Mouse (Mus musculus): ENCODE measurements around the gene Tbc1d9b. TPM values are rescaled to one million over a fixed set of nuclear protein-coding genes. Genes with fewer than 3 reads are reported as not detected.
"Not testable (repeated sequence)": the region's sequence is repeated elsewhere in the genome, so short reads cannot be mapped to it uniquely, and the experiment has no call there.

Tbc1d9b gene
- 100 to 1,000 TPM; 103 to 106 TPM for total RNA-seq (2021)

- peak; percentile 89 for DNase-seq (ENCODE audit: extremely low spot score in 1 of 2, low spot score in 1 of 2)
Measured at GRCm38 (mm10) chr11:50130811-50131766, at the start of gene Tbc1d9b. Gene Tbc1d9b, plus strand, starts transcription at chr11:50131396.

DNA sequence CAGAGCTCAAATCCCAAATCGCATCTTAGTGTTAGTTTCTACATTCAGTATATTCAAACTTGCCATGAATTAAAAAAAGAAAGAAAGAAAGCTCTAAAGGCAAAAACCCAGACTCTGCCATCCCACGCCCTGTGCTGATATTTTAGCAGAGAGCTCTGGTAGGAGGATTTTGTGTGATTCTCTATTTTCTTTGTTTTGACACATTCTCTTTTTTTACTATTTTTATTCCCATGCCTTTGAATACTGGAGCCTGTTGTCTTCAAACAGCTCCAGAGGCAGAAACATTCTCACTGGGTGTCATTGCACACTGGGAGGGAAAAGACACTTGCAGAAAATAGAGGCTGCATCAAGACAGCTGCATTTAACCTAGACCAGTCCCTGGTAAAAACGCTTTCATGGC is 45.0 kb upstream of the Tbc1d9b start:
- DNase-seq (ENCODE audit: extremely low spot score in 1 of 2, low spot score in 1 of 2), result no peak

DNA sequence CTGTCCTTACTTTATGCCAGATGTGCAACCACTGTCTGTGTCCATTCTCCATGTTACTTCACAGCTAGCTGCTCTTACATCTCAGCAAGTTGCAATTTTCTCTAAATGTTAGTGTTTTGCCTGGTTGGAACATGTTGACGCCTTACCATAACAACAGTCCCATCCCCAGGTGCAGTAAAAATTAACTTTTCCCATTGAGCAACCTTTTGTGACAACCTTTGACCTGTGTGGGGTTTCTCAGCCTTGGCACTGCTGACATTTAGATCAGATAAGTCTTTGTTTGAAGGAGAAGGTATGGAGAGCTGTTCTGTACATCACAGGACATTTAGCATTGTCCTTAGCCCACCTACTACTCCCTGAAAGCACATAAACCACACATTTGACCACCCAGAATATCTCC is 41.4 kb upstream of the Tbc1d9b start:
- DNase-seq (ENCODE audit: extremely low spot score in 1 of 2, low spot score in 1 of 2), result no peak

DNA sequence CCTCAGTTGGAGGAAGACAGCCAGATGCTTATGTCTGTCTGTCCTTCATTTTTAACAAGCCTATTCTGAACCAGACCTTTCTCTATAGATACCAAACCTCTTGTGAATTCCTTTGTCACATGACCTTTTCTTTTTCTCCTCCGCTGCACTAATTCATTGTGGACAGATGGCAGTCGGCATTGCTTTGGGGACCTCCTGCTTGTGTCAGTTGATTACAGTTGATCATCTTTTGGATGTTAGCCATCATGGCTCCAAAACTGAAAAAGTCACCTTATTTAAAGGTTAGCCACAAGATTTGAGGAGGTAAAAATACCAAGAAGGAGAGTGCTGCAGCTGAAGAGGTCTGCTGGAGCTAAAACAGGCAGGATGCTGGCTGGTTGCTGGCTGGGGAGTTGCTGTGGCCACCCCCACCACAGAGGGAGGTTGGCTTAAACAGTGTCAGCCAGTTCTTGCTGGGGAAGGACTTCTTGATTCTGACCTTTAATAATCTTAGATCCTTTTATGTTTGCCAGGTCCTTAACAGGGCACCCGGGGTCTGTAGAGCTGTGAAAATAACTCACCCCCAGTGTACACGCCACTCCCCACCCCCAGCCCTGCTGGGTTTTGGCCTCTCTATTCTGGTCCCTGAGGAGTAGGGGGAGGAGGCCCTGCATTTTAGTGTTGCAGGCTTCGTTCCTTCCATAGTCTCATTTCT is 40.1 kb upstream of the Tbc1d9b start:
- no peak for DNase-seq (ENCODE audit: extremely low spot score in 1 of 2, low spot score in 1 of 2)

- no peak for DNase-seq (ENCODE audit: extremely low spot score in 1 of 2, low spot score in 1 of 2)
Measured at GRCm38 (mm10) chr11:50091681-50092080, 39.5 kb upstream of the Tbc1d9b start.

GRCm38 (mm10) chr11:50095661-50096060 is 35.5 kb upstream of the Tbc1d9b start:
- no peak for DNase-seq (ENCODE audit: extremely low spot score in 1 of 2, low spot score in 1 of 2)

DNA sequence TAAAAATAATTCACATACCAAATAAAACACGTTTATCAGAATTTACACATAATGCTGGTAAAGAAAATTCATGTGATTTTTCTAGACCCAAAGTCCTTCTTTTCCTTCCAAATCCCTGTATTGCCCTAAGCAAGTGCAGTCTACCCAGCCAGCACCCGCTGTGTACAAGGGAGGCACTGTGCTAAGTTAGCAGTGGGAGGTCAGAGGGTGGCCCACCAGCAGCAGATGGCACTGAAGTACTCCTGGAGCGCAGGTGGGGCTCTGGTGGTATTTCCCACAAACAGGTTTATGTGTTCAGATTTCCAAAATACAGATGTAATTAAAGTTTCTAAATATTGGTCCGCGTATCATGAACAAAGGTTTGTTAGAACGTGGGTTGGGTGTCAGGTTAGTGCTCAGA is 34.1 kb upstream of the Tbc1d9b start:
- DNase-seq (ENCODE audit: extremely low spot score in 1 of 2, low spot score in 1 of 2), result no peak

DNA sequence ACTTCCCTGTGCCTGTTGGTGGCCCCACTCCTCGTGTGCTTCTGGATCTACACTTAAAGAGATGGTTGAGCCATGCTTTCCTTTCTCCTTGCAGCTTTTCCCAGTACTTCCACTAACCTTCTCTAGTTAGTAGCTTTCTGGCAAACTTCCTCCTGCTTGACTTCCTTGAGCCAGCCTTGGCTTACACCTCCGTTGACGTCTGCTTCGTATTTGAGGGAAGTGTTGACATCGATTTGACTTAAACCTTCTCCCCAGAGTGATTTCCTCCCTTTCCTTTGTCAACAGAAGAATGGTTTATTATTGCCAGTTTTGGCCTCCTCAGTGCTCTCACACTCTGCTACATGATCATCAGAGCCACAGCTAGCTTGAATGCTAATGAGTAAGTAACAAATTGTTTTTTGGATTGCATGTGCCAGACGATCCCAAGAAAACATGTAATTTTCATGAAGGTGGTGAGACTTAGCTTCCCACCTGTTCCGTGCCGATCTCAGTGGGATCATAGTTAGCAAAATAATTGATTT is 32.2 kb upstream of the Tbc1d9b start:
- no peak for DNase-seq (ENCODE audit: extremely low spot score in 1 of 2, low spot score in 1 of 2)

DNA sequence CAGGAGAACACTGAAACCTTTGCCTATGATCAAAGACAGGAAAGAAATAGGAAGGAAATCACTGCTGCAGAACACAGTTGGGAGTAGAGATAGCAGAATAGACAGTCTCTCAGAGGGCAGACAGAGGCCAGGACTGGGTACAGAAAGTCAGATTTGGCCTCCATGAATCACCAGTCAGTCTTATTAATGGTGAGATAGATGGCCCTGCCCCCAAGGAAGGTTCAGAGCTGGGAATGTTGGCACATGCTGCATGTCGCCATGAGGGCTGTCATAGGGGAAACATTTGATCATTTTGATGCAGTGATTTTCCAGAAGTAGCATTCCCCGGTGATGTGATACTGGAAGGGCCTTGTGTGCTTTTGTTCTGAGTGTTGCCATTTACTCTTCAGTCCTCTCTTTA is 31.5 kb upstream of the Tbc1d9b start:
- no peak for DNase-seq (ENCODE audit: extremely low spot score in 1 of 2, low spot score in 1 of 2)

GRCm38 (mm10) chr11:50100548-50101307 is 30.5 kb upstream of the Tbc1d9b start:
- no peak for DNase-seq (ENCODE audit: extremely low spot score in 1 of 2, low spot score in 1 of 2)

- not testable (repeated sequence) for DNase-seq (ENCODE audit: extremely low spot score in 1 of 2, low spot score in 1 of 2)
Measured at GRCm38 (mm10) chr11:50101962-50102361, 29.2 kb upstream of the Tbc1d9b start.

DNA sequence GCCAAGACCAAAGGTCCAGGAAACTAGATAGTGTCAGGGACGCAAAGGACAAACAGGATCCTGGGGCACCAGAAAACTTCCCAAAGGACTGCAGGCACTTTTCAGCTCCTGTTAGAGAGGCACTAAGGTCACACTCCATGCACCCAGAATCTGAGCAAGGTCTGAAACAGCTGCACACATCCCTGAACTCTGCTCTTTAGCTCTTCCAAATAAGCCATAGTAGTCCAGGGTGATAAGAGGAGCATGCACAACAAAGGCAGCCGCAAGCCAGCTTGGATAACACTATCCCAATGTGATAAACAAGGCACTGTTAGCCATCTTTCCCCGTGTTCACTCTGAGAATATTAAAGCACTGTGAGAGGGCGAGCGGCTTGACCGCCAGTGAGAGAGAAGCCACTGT is 27.2 kb upstream of the Tbc1d9b start:
- no peak for DNase-seq (ENCODE audit: extremely low spot score in 1 of 2, low spot score in 1 of 2)

GRCm38 (mm10) chr11:50105237-50105636 is 26.0 kb upstream of the Tbc1d9b start:
- no peak for DNase-seq (ENCODE audit: extremely low spot score in 1 of 2, low spot score in 1 of 2)

- no peak for DNase-seq (ENCODE audit: extremely low spot score in 1 of 2, low spot score in 1 of 2)
Measured at GRCm38 (mm10) chr11:50106024-50106423, 25.2 kb upstream of the Tbc1d9b start.

DNA sequence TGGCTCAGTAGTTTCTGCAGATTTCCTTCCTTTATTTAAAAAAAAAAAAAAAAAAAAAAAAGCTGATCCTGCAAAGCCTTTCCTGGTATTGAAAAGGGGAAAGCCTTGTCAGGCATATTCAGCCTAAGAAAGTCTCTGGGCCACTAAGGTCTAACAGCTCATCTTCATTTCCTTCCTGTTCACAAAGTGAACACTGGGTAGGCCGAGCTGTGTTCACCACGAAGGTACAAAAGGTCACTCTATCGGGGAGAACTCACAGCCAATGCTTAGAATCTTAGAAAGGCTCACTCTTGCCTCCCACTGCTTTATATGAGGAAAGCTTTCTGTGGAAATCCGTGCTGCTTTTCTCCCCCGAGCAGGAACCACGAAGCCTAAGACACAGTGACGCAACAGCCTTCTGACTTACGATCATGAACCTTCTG is 22.4 kb upstream of the Tbc1d9b start:
- DNase-seq (ENCODE audit: extremely low spot score in 1 of 2, low spot score in 1 of 2), result no peak

- DNase-seq (ENCODE audit: extremely low spot score in 1 of 2, low spot score in 1 of 2), result peak; percentile 40 to 76
Measured at GRCm38 (mm10) chr11:50114329-50114728, 16.9 kb upstream of the Tbc1d9b start.

- no peak for DNase-seq (ENCODE audit: extremely low spot score in 1 of 2, low spot score in 1 of 2)
Measured at GRCm38 (mm10) chr11:50122631-50123081, 8.5 kb upstream of the Tbc1d9b start.

DNA sequence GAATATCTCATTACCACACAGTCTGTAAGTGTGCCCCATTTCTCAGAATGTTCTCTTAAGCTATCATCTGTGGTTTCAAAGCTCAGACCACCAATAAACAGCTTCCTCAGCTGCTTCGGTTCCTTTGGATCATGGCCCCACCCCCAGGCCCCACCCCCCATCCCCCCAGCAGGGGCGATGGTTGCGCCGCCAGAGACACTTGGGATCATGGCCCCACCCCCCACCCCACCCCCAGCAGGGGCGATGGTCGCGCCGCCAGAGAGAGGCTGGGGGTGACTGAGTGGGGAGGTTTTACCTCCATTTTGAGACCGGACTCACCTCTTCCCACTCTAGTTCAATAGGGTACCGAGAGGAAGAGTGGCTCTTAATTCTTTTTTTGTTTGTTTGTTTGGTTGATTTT is 3.4 kb upstream of the Tbc1d9b start:
- DNase-seq (ENCODE audit: extremely low spot score in 1 of 2, low spot score in 1 of 2), result no peak

- no peak for DNase-seq (ENCODE audit: extremely low spot score in 1 of 2, low spot score in 1 of 2)
Measured at GRCm38 (mm10) chr11:50131801-50132201, 605 bp downstream of the Tbc1d9b start.

- DNase-seq (ENCODE audit: extremely low spot score in 1 of 2, low spot score in 1 of 2), result no peak
Measured at GRCm38 (mm10) chr11:50132265-50132664, 1.1 kb downstream of the Tbc1d9b start.
